Mouse (Mus musculus) adrenal gland, postnatal 10 days (tissue): Measurements from ENCODE around the gene Cic. TPM values are rescaled to one million over a fixed set of nuclear protein-coding genes. Genes with fewer than 3 reads are reported as not detected.
A peak's percentile ranks its signal among the peaks of the same experiment; 100 is the strongest.

Experiments used
- DNase-seq: peaks from one replicate; pipeline ENCODE4 v3.0.0; 2021; ENCODE audit warnings: mixed read lengths
- total RNA-seq, 2 experiments: library from RNA; stranded (reverse); gene quantifications; 2 replicates each; pipeline ENCODE4 v1.2.3; 2021

The Cic gene
- total RNA-seq, 2 experiments from 2014 or later = 92.7 to 116 TPM

- peak; percentile 10 for DNase-seq
These were observed 2.2 kb downstream of the Cic start for GRCm38 (mm10) chr7:25269545-25270271.

- DNase-seq = no peak
These were observed 3.4 kb downstream of the Cic start for GRCm38 (mm10) chr7:25270652-25271633.

- DNase-seq = no peak
These were observed 4.3 kb downstream of the Cic start for GRCm38 (mm10) chr7:25271651-25272444.

GRCm38 (mm10) chr7:25272445-25273258 lies 5.1 kb downstream of the Cic start:
- no peak for DNase-seq

- no peak for DNase-seq
These were observed 6.0 kb downstream of the Cic start for GRCm38 (mm10) chr7:25273259-25274241.

GRCm38 (mm10) chr7:25274571-25274970 lies 7.1 kb downstream of the Cic start:
- no peak for DNase-seq

- DNase-seq = no peak
These were observed 7.5 kb downstream of the Cic start for GRCm38 (mm10) chr7:25274996-25275395.

GRCm38 (mm10) chr7:25275555-25276298 lies 8.2 kb downstream of the Cic start:
- no peak for DNase-seq

- DNase-seq = no peak
These were observed 9.9 kb downstream of the Cic start for GRCm38 (mm10) chr7:25277405-25277804.

- DNase-seq = no peak
These were observed 10.5 kb downstream of the Cic start for GRCm38 (mm10) chr7:25277998-25278340.

GRCm38 (mm10) chr7:25278341-25279075 lies 11.0 kb downstream of the Cic start:
- peak; percentile 87 for DNase-seq

- DNase-seq = peak; percentile 89
These were observed 11.8 kb downstream of the Cic start for GRCm38 (mm10) chr7:25279076-25279860.

GRCm38 (mm10) chr7:25279861-25280791 lies 12.6 kb downstream of the Cic start:
- peak; percentile 75 for DNase-seq

- DNase-seq = no peak
These were observed 13.7 kb downstream of the Cic start for GRCm38 (mm10) chr7:25281166-25281733.

GRCm38 (mm10) chr7:25281734-25282601 lies 14.5 kb downstream of the Cic start:
- peak; percentile 100 for DNase-seq
